Mouse (Mus musculus): ENCODE measurements around the gene 3110082I17Rik. TPM values are rescaled to one million over a fixed set of nuclear protein-coding genes. Genes with fewer than 3 reads are reported as not detected.

The 3110082I17Rik gene
- polyA plus RNA-seq, 1 experiment: 4.8 TPM

DNA sequence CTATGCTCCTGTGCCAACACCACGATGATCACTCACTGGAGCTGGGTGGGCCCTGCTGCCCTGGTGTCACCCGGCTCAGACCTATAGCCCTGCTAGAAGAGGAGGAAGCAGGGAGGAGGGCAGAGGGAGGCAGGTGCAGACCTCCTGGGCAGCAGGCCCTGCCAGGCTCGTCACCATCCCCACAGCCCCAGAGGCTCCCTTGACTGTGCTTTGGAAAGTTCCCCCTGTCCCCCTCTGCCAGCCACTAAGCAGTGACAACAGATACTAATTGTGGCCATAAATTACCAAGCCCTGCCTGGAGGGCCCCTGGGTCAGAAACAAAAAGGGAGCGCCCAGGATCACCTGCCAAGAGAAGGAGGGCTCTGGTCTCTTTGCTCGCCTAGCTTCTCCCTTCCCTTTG, 33.4 kb upstream of the 3110082I17Rik start:
- Histone ChIP-seq H3K27me3 (replicated peaks; ENCODE audit: control insufficient read depth, insufficient read depth, low read length) (no peaks in the 10 kb centered on the region), H3K4me1 (ENCODE audit: control insufficient read depth, insufficient read depth, low read length) (no peaks in the 10 kb centered on the region), H3K4me3 (ENCODE audit: insufficient read depth, low read depth, low read length) (no peak overlapping the region), H3K27ac (ENCODE audit: insufficient read depth, low read depth, low read length) (no peak overlapping the region), H3K36me3 (ENCODE audit: control insufficient read depth, insufficient read depth, low read length) (no peaks in the 10 kb centered on the region)
- WGBS: 54% methylated on average over 5 of the region's 5 CpGs
- DNase-seq: no peak
- no peak for TF ChIP-seq CTCF (conservative IDR thresholded peaks at IDR 0.05; ENCODE audit: insufficient read depth, insufficient read length, low read depth, low read length)
- no peak for TF ChIP-seq POLR2A (IDR thresholded peaks at IDR 0.05; ENCODE audit: low read depth, low read length)

DNA sequence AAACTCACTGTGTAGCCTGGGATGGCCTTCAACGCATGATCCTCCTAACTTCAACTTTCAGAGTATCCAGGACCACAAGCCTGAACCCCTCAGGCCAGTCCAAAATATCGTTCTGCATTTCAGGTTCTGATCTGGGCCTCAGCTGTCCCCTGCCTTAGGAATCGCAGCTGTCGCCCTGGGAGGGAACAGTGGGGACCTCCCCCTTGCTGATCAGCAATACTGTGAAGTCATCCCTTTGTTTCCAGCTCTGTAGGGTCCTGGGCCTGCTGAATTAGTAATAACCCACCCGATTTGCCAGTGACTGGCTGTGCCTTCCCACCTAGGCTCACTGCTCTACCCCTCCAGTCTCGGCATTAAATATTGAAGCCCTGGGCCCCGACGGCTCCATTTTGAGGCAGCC, 31.0 kb upstream of the 3110082I17Rik start:
- TF ChIP-seq CTCF (conservative IDR thresholded peaks at IDR 0.05; ENCODE audit: insufficient read depth, insufficient read length, low read depth, low read length) (no peak), POLR2A (IDR thresholded peaks at IDR 0.05; ENCODE audit: low read depth, low read length) (no peak)
- WGBS: 59% methylated on average over 8 of the region's 8 CpGs

DNA sequence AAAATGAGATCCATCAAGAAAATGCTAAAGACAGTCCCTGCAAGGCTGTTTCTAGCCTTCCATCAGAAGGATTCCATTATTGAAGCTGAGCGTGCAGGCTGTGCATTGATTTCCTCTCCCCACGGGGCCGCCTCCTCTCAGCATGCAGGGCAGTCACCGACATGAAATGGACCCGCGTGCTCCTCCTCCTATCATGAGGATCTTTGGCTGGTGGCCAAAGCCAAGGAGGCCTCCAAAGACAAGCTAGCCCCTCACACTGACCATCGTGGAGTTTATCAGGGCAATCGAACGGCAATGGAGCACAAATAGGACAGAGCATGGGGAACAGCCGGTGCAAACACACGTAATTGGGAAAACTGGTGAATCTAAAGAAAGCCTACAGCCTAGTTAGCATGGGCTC, 29.8 kb upstream of the 3110082I17Rik start:
- Histone ChIP-seq H3K36me3 (ENCODE audit: control insufficient read depth, insufficient read depth, low read length) (no peaks in the 10 kb centered on the region), H3K4me3 (ENCODE audit: insufficient read depth, low read depth, low read length) (no peak overlapping the region), H3K27me3 (replicated peaks; ENCODE audit: control insufficient read depth, insufficient read depth, low read length) (no peaks in the 10 kb centered on the region), H3K27ac (ENCODE audit: insufficient read depth, low read depth, low read length) (no peak overlapping the region), H3K4me1 (ENCODE audit: control insufficient read depth, insufficient read depth, low read length) (no peaks in the 10 kb centered on the region)
- TF ChIP-seq CTCF (conservative IDR thresholded peaks at IDR 0.05; ENCODE audit: insufficient read depth, insufficient read length, low read depth, low read length) (no peak), POLR2A (IDR thresholded peaks at IDR 0.05; ENCODE audit: low read depth, low read length) (no peak)
- no peak for DNase-seq
- WGBS: 79% methylated on average over 11 of the region's 11 CpGs

More for the DNA sequence above, 31.0 kb upstream of the 3110082I17Rik start:
- no peak for DNase-seq
- Histone ChIP-seq H3K4me3 (ENCODE audit: insufficient read depth, low read depth, low read length) (no peak overlapping the region), H3K27me3 (replicated peaks; ENCODE audit: control insufficient read depth, insufficient read depth, low read length) (no peaks in the 10 kb centered on the region), H3K4me1 (ENCODE audit: control insufficient read depth, insufficient read depth, low read length) (no peaks in the 10 kb centered on the region), H3K36me3 (ENCODE audit: control insufficient read depth, insufficient read depth, low read length) (no peaks in the 10 kb centered on the region), H3K27ac (ENCODE audit: insufficient read depth, low read depth, low read length) (no peak overlapping the region)

DNA sequence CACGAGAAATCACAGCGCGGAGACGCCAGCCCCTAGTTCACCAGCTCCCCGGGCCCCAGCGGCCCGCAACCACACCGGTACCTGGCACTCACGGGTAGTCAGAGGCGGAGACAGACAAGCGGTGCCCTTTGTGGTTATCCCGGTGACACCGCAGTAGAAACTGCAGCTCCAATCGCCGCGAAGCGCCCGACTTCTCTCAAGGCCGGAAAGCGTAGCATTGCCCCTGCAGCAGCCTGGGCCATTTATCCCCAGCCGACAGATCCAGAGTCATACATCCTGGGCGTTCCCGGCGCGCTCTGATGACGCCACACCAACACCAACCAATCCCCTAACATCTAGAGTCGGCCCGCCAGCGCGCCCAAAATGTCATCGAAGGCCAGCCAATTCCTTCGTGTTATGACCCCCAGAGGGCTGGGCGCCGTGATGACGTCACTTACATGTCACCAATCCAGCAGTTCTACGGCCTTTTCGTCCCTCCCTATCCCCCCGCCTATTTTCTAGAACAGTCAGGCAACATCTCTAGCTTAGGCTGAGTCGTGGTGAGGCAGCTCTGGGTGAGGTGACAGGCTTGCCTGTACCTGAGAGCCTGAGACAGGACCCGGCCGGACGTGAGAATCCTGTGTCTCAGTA, 24.0 kb upstream of the 3110082I17Rik start, which contains the start of gene Zfand2a:
Zfand2a (minus strand) TSS at position 365 of the 630 bp plus-strand sequence.
- WGBS: under 1% methylated on average over 42 of the region's 42 CpGs
- Histone ChIP-seq H3K27ac (ENCODE audit: insufficient read depth, low read depth, low read length) (peak within 1 kb of the TSS; percentile 92), H3K36me3 (ENCODE audit: control insufficient read depth, insufficient read depth, low read length) (no peaks in the 10 kb centered on the region), H3K4me1 (ENCODE audit: control insufficient read depth, insufficient read depth, low read length) (no peaks in the 10 kb centered on the region; the same call in 1 of the 2 replicates), H3K4me3 (ENCODE audit: insufficient read depth, low read depth, low read length) (peak within 1 kb of the TSS; percentile 90), H3K27me3 (replicated peaks; ENCODE audit: control insufficient read depth, insufficient read depth, low read length) (no peaks in the 10 kb centered on the region)
- TF ChIP-seq POLR2A (IDR thresholded peaks at IDR 0.05; ENCODE audit: low read depth, low read length) (peak; percentile 71), CTCF (conservative IDR thresholded peaks at IDR 0.05; ENCODE audit: insufficient read depth, insufficient read length, low read depth, low read length) (no peak)
- peak; percentile 100 for DNase-seq

DNA sequence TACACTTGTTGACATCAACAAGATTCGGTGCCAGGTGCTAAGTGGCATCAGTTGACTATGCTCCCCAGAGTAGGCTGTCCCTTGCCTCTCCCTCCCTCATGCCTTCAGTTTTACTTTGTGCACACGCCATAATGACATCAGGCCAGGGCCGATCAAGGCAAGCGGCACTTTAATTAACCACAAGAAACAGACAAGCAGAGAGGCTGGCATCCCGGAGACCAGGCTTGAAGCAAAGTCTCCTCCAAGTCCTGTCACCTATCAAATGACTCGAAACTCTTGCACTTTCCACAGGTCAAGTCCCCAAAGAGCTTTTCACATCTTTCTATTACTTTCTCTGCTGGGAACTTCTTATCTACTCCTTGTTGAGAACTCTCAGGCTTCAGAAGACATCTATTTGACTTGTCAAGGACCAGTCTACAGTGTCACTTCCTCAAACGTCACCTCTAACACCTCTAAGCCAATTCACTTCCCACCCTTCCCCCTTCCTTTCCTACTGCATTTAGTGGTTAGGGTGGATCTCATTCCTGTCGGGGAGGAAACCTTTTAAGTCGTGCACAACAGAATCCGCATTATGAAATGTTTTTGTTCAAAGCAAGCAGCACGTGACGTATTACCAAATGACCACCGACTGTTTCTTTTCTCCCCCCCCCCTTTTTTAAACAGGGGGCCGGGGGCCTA, 23.0 kb upstream of the 3110082I17Rik start:
- Histone ChIP-seq H3K4me1 (ENCODE audit: control insufficient read depth, insufficient read depth, low read length) (no peaks in the 10 kb centered on the region; the same call in 1 of the 2 replicates), H3K4me3 (ENCODE audit: insufficient read depth, low read depth, low read length) (peak overlapping the region; percentile 90), H3K27ac (ENCODE audit: insufficient read depth, low read depth, low read length) (no peak overlapping the region), H3K27me3 (replicated peaks; ENCODE audit: control insufficient read depth, insufficient read depth, low read length) (no peaks in the 10 kb centered on the region), H3K36me3 (ENCODE audit: control insufficient read depth, insufficient read depth, low read length) (no peaks in the 10 kb centered on the region)
- no peak for DNase-seq
- 45% methylated on average over 14 of the region's 14 CpGs for WGBS
- no peak for TF ChIP-seq POLR2A (IDR thresholded peaks at IDR 0.05; ENCODE audit: low read depth, low read length)
- TF ChIP-seq CTCF (conservative IDR thresholded peaks at IDR 0.05; ENCODE audit: insufficient read depth, insufficient read length, low read depth, low read length): no peak

DNA sequence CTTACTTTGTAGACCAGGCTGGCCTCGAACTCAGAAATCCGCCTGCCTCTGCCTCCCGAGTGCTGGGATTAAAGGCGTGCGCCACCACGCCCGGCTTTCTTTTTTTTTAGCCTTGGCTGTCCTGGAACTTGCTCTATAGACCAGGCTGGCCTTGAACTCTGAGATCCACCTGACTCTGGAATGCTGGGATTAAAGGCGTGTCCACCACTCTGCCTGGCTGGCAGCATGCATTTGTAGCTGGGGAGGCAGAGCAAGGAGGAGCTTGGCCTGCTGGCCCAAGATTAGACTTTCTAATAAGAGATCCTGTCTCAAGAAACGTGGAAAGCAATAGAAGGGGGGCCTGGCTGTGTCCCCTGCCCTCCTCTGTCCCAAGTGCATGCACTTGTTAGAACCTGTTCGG, 20.1 kb upstream of the 3110082I17Rik start:
- H3K36me3 ChIP-seq (ENCODE audit: control insufficient read depth, insufficient read depth, low read length): no peaks in the 10 kb centered on the region; the same call in 1 of the 2 replicates

DNA sequence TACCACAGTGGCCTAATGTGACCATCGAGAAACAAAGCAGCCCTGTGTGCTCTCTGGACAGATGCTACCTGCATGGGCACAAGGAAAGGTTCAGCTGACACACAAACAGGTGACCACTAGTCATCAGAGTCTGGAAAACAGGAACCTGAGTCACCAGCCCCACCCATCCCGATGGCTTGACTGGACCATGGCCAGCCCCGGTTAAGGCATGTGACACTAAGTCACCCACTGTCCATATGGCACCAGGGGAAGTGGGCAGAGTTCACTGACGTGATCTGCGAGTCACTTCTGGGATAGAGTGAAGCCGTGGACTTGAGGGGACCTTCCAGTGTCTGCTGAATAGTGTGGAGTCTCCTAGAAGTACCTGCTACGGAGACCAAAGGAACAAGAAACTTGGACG, 18.8 kb upstream of the 3110082I17Rik start:
- Histone ChIP-seq H3K4me1 (ENCODE audit: control insufficient read depth, insufficient read depth, low read length) (no peaks in the 10 kb centered on the region; the same call in 1 of the 2 replicates), H3K4me3 (ENCODE audit: insufficient read depth, low read depth, low read length) (no peak overlapping the region), H3K27me3 (replicated peaks; ENCODE audit: control insufficient read depth, insufficient read depth, low read length) (no peaks in the 10 kb centered on the region), H3K27ac (ENCODE audit: insufficient read depth, low read depth, low read length) (no peak overlapping the region), H3K36me3 (ENCODE audit: control insufficient read depth, insufficient read depth, low read length) (no peaks in the 10 kb centered on the region; the same call in 1 of the 2 replicates)
- WGBS: 77% methylated on average over 8 of the region's 8 CpGs
- TF ChIP-seq POLR2A (IDR thresholded peaks at IDR 0.05; ENCODE audit: low read depth, low read length) (no peak), CTCF (conservative IDR thresholded peaks at IDR 0.05; ENCODE audit: insufficient read depth, insufficient read length, low read depth, low read length) (no peak)
- no peak for DNase-seq

More for the DNA sequence above, 20.1 kb upstream of the 3110082I17Rik start:
- WGBS: 91% methylated on average over 10 of the region's 10 CpGs
- Histone ChIP-seq H3K27ac (ENCODE audit: insufficient read depth, low read depth, low read length) (no peak overlapping the region), H3K27me3 (replicated peaks; ENCODE audit: control insufficient read depth, insufficient read depth, low read length) (no peaks in the 10 kb centered on the region), H3K4me3 (ENCODE audit: insufficient read depth, low read depth, low read length) (no peak overlapping the region), H3K4me1 (ENCODE audit: control insufficient read depth, insufficient read depth, low read length) (no peaks in the 10 kb centered on the region; the same call in 1 of the 2 replicates)
- TF ChIP-seq POLR2A (IDR thresholded peaks at IDR 0.05; ENCODE audit: low read depth, low read length) (no peak), CTCF (conservative IDR thresholded peaks at IDR 0.05; ENCODE audit: insufficient read depth, insufficient read length, low read depth, low read length) (no peak)
- peak; percentile 6 for DNase-seq
